Mouse (Mus musculus): ENCODE data around the gene Ddx46.
A peak's percentile ranks its signal among the peaks of the same experiment; 100 is the strongest.
"Not testable (repeated sequence)": the region's sequence is repeated elsewhere in the genome, so short reads cannot be mapped to it uniquely, and the experiment has no call there.

The Ddx46 gene

GRCm38 (mm10) chr13:55634639-55635127, at the start of gene Ddx46:
TSS of gene Ddx46 (plus strand) at chr13:55635027.
- peak; percentile 88 for DNase-seq (ENCODE audit: low spot score)

DNA sequence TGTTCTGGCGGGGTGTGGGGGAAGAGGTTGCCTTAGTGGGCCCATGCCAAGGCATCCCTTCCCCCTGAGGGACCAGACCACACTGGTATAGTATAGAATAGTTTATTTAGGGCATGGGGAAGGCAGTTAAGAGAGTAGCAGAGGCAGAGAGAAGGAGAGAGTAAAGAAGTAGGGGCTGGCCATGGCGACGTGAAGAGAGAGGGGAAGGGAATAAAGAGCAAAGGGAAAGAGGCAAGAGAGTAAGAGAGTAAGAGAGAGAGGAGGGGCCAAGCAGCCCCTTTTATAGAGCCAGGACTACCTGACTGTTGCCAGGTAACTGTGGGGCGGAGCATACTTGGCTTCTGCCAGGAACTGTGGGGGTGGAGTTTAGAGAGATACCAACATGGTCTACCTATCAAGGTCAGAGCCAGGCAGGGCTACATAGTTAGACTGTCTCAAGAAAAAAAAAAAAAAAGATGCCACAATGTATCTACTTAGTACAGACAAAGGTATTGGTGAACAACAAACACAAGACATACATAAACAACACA, 42.8 kb upstream of the Ddx46 start:
- DNase-seq (ENCODE audit: low spot score), result peak; percentile 64

DNA sequence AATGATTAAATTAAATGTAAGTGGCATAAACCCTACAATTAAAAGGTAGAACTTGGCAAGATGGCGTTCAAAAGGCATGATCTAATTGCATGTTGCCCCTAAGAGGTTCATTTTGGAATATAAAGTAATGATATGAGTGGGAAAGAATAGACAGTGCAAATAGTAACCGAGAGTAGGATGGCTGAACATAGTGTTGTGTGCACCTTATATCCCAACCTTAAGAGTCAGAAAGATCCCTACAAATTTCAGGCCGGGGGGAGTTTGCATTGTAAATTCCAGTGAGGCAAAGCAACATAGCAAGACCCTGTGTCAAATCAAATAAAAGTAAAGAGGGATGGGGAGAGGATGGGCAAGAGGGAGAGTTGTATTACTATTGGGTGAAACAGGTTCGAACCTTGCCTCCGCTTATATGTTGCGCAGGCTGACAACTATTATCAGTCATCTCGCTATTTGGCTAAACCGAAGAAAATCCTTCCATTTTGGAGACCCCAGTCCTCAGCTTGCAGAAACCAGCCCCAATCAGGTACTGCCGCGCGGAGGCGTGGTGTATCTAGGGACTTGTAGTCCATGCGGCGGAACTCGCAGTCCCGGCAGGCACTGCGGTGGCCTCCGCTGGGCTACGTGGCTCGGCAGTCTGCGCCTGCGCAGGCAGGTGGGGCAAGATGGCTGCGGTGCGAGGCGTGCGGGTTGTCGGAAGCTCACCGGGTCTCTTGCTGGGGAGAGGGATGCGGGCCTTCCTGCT, 42.1 kb upstream of the Ddx46 start:
- DNase-seq (ENCODE audit: low spot score), result peak; percentile 97

DNA sequence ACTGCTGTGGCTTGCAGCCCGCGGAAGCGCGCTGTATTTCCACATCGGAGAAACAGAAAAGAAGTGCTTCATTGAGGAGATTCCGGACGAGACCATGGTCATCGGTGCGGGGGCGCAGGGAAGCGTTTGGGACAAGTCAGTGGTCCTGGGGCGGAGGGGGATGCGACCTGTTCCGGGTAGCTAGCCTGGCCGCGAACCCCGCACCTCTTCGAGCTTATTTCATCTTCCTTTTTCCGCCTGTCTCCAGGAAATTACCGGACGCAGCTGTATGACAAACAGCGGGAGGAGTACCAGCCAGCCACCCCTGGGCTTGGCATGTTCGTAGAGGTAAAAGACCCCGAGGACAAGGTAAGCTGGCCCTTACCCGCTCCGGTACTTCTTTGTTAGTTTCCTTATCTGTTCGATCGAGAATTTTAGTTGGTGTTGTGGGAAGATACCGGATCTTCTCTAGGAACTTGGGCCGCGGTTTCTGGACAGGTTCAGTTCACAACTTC, 41.5 kb upstream of the Ddx46 start:
- no peak for DNase-seq (ENCODE audit: low spot score)

- DNase-seq (ENCODE audit: low spot score), result no peak
Measured at GRCm38 (mm10) chr13:55595375-55595774, 39.5 kb upstream of the Ddx46 start.

DNA sequence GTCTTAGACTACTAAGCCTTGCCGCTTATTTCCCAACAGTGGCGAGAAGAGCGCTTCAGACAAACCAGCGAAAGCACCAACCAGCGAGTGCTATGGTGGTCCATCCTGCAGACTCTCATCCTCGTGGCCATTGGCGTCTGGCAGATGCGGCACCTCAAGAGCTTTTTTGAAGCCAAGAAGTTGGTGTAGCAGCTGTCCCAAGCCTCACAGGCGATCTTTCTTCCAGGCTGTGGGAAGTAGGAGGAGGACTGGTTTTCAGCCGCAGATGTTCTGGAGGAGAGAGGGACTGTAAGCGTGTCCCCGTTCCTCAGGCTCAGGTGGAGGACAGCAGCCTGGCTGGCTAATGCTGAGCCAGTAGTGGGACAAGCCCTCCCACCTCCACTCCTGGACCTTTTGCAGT, 38.0 kb upstream of the Ddx46 start:
- no peak for DNase-seq (ENCODE audit: low spot score)

- DNase-seq (ENCODE audit: low spot score), result peak; percentile 84
Measured at GRCm38 (mm10) chr13:55599566-55600540, 35.0 kb upstream of the Ddx46 start, which contains the start of gene B4galt7. TSS of gene B4galt7 (plus strand) at chr13:55599896.

DNA sequence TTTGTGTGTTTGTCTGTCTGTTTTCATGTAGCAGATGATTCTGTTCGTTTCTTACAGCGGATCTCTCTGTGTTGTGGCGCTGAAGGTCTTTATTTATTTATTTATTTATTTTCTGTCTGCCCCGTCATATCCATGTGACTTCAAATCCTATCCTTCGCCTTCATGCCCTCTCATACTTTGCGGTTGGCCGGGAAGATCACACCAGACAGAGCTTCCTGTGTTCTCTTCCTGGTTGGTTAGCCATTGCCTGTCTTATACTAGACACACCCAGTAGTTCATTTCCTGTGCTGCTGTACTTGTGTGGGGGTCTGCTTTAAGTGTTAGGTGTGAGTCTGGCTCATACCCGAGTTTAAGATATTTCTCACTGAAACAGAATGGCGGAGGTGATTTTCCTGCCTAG, 34.2 kb upstream of the Ddx46 start:
- no peak for DNase-seq (ENCODE audit: low spot score)

- DNase-seq (ENCODE audit: low spot score), result peak; percentile 73
Measured at GRCm38 (mm10) chr13:55601611-55602010, 33.2 kb upstream of the Ddx46 start.

DNA sequence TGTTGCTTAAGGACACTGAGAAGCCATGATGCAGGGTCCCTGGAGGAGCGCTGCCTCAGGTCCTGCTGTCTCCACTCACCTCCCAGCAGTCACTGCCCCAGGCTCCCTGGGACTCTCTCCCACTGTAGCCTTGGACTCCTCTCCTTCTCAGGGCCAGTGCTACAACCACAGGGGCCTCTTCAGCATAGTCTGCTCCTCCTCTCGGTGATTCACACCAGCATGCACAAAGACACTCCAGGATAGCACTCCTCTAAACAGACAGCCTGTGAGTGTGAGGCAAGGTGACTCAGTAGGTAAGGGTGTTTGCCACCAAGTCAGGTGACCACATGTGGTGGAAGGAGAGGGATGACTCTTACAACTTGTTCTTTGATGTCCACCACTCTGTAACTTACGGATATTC, 30.2 kb upstream of the Ddx46 start:
- DNase-seq (ENCODE audit: low spot score), result no peak

GRCm38 (mm10) chr13:55606899-55607623, 27.8 kb upstream of the Ddx46 start:
- no peak for DNase-seq (ENCODE audit: low spot score)

DNA sequence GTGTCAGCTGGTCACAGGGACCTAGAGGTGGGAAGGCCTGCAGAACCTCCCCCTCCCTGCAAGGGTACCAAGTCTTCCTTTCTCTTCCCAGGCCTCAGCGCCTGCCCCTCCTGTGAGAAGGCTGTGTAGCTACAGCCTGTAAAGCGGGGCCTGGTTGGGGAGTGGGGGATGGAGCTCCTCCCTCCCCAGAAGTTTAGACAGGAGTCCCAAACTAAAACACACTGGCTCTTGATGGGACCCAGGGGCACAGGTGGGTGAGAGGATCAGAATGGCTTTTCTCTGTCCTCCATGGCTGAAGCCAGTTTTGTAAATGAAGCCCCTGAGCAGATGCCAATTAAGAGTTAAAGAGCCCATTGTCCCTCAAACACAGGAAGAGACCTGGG, 27.2 kb upstream of the Ddx46 start:
- DNase-seq (ENCODE audit: low spot score), result no peak

GRCm38 (mm10) chr13:55611996-55612395, 22.8 kb upstream of the Ddx46 start:
- no peak for DNase-seq (ENCODE audit: low spot score)

- DNase-seq (ENCODE audit: low spot score), result no peak
Measured at GRCm38 (mm10) chr13:55613471-55613870, 21.4 kb upstream of the Ddx46 start.

- no peak for DNase-seq (ENCODE audit: low spot score)
Measured at GRCm38 (mm10) chr13:55619328-55619727, 15.5 kb upstream of the Ddx46 start.

DNA sequence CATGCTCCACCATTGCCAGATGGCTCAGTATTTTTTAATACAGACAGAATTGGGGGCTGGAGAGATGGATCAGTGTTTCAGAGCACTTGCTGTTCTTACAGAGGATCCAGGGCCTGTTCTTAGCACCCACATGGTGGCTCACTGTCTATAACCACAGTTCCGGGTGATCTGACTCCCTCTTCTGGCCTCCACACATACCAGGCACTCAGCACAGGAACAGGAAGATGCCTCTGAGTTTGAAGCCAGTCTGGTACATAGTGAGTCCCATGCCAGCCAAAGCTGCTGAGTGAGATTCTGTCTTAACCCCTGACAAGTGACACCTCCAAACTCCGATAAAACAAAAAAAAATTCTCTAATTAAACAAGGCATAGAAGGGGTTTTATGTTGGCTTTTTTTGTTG, 14.6 kb upstream of the Ddx46 start:
- no peak for DNase-seq (ENCODE audit: low spot score)

- DNase-seq (ENCODE audit: low spot score), result not testable (repeated sequence)
Measured at GRCm38 (mm10) chr13:55622156-55622648, 12.6 kb upstream of the Ddx46 start.

GRCm38 (mm10) chr13:55622649-55623541, 11.9 kb upstream of the Ddx46 start, which contains the start of gene Caml:
TSS of gene Caml (plus strand) at chr13:55623005.
- DNase-seq (ENCODE audit: low spot score), result peak; percentile 90

DNA sequence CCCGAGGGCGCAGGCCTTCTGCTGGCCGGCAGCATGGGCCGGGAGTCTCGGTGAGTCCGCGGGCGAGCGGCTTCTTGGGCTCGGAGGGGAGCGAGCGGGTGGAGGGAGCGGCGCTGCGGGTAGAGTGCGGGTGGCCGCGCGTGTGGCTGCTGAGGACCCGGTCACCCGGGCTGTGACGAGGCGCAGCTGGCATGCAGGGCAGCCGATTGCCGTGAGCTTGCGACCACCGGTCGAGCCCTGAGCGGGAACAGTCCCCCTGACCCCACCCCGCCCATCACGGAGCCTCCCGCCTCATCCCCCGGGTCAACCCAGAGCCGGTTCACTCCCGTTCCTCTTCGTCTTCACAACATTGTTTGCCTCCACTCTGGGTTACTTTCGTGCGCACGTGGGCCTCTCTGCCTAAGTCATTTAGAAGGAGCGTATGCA, 332 bp downstream of the Ddx46 start:
- peak; percentile 74 for DNase-seq (ENCODE audit: low spot score)

Data from testis, postnatal 14 days (tissue).